Mouse (Mus musculus): ENCODE results near the gene Trcg1. TPM values are rescaled to one million over a fixed set of nuclear protein-coding genes. Genes with fewer than 3 reads are reported as not detected.
A peak's percentile ranks its signal among the peaks of the same experiment; 100 is the strongest.

Gene Trcg1
- polyA plus RNA-seq, 1 experiment from 2014 or later: not detected

DNA sequence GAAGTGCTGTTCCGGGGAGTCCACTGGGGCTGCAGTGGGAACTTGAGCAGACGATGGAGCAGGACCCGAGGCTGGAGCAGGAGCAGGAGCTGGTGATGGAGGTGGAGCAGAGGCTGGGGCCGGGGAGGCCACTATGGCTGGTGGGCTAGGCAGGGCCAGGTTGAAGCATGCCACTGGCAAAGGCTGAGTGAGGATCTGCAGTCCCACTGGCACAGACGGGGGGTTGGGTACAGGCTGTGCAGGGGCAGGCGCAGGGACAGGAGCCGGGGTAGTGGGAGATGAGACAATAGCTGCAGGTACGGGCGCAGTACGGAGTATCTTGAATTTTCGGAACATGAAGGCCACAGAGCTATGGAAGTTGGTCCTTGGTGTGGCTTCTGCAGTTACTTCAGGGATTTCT is 20.5 kb downstream of the Trcg1 start:
- no peak overlapping the region for H3K4me2 ChIP-seq
- H3K4me1 ChIP-seq (replicated peaks): peaks cover 11% of the 10 kb centered on the region
- peaks cover 21% of the 10 kb centered on the region for H3K36me3 ChIP-seq
- 92% methylated on average over 11 of the region's 11 CpGs for WGBS
- H3K4me3 ChIP-seq: no peak overlapping the region
- ATAC-seq (ENCODE audit: low FRiP score): no peak
- H3K9ac ChIP-seq: no peak overlapping the region
- H3K27me3 ChIP-seq: peaks cover 14% of the 10 kb centered on the region; the same call in 1 of the 2 replicates
- H3K27ac ChIP-seq: no peak overlapping the region
- H3K9me3 ChIP-seq: no peaks in the 10 kb centered on the region

DNA sequence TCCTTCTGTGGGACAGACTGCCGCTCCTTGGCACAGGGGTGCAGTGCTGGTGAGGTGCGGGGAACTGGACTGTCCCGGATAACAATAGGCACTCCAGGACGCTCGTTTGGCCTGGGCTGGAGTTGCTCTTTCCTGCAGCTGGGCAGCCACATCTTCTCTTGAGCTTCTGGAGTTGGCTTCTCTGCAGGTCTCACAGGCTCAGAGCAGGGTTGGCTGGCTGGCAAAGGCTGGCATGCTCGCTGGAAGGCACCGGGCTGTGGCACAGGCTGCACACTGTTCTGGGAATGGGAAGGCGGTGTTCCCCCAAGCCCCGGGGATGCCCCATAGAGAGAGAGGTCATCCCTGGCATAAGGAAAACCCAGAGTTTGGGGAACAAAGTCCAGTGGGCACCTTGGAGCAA is 21.3 kb downstream of the Trcg1 start:
- Histone ChIP-seq H3K9me3 (no peaks in the 10 kb centered on the region), H3K27me3 (peaks cover 16% of the 10 kb centered on the region; the same call in 1 of the 2 replicates), H3K4me2 (no peak overlapping the region), H3K4me3 (no peak overlapping the region), H3K9ac (no peak overlapping the region), H3K4me1 (replicated peaks) (peaks cover 18% of the 10 kb centered on the region), H3K27ac (no peak overlapping the region), H3K36me3 (peaks cover 21% of the 10 kb centered on the region)
- no peak for ATAC-seq (ENCODE audit: low FRiP score)
- 94% methylated on average over 9 of the region's 9 CpGs for WGBS

DNA sequence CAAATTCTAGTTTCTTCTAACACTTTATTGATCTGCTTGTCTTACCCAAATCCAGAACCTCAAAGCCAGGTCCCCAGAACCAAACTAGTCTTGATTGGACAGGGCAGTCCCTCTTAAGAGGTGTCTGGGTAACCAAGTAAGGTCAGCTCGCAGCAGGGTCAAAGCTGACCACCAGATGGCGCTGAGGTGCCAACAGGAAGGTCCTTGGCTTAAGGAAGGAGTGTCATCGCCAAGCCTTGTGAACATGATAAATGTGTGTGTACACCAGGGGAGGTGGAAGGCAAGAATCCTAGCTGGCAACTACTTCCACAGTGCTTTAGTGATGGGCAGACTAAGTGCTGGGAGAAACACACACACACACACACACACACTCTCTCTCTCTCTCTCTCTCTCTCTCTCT is 23.4 kb downstream of the Trcg1 start:
- Histone ChIP-seq H3K36me3 (peaks cover 13% of the 10 kb centered on the region), H3K27me3 (peaks cover 35% of the 10 kb centered on the region), H3K4me3 (no peak overlapping the region), H3K27ac (no peak overlapping the region), H3K9ac (no peak overlapping the region), H3K4me1 (replicated peaks) (peaks cover 22% of the 10 kb centered on the region), H3K9me3 (no peaks in the 10 kb centered on the region), H3K4me2 (no peak overlapping the region)
- ATAC-seq (ENCODE audit: low FRiP score): peak; percentile 25; the same call in 1 of the 2 replicates
- 7% methylated on average over 3 of the region's 3 CpGs for WGBS

DNA sequence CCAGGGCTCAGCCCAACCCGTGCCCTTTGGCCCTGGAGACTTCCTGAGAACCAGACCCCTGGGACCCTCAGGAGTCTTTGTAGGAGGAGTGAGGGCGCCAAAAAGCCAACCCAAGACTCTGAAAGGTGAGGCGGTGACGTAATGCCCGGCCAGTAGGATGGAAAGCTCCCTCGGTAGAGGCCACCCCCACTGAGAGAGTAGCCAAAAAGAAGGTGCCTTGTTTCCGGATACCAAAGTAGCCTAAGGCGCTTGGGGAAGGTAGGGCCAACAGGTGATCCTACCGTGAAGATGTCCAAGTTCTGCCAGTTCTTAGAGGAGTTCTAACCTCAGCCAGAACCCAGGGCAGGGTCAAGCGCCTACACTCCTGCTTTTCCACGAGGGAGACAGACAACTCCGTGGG is 24.6 kb downstream of the Trcg1 start:
- Histone ChIP-seq H3K9ac (no peak overlapping the region), H3K4me2 (peak overlapping the region; percentile 93), H3K27ac (no peak overlapping the region), H3K36me3 (peaks cover 13% of the 10 kb centered on the region), H3K9me3 (no peaks in the 10 kb centered on the region), H3K4me1 (replicated peaks) (peaks cover 22% of the 10 kb centered on the region), H3K27me3 (peaks cover 46% of the 10 kb centered on the region), H3K4me3 (peak overlapping the region; percentile 62)
- ATAC-seq (ENCODE audit: low FRiP score): no peak
- WGBS: 29% methylated on average over 12 of the region's 12 CpGs

DNA sequence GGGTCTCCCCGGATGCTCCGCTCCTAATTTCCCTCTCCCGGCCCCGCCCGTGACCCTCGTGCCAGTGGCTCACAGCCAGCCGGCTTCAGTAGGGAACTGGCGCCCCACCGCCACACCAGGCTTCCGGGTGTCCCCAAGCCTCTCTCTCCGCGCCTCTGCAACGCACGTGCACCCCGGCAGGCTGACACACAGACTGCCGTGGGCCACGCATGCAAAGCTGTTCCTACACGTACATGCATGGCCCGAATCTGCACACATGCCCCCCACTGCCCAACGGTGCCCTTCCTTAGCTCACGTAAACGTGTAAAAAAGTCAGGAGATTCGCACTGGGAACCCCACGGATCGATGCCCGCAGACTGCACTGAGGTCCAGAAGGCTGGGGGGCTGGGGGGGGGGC is 25.2 kb downstream of the Trcg1 start:
- Histone ChIP-seq H3K9ac (peak overlapping the region; percentile 78), H3K4me3 (peak overlapping the region; percentile 62), H3K9me3 (no peaks in the 10 kb centered on the region), H3K27me3 (peaks cover 51% of the 10 kb centered on the region), H3K4me2 (peak overlapping the region; percentile 93), H3K36me3 (peaks cover 13% of the 10 kb centered on the region), H3K27ac (no peak overlapping the region), H3K4me1 (replicated peaks) (peaks cover 22% of the 10 kb centered on the region)
- peak; percentile 22; the same call in 1 of the 2 replicates for ATAC-seq (ENCODE audit: low FRiP score)
- WGBS: under 1% methylated on average over 26 of the region's 26 CpGs

DNA sequence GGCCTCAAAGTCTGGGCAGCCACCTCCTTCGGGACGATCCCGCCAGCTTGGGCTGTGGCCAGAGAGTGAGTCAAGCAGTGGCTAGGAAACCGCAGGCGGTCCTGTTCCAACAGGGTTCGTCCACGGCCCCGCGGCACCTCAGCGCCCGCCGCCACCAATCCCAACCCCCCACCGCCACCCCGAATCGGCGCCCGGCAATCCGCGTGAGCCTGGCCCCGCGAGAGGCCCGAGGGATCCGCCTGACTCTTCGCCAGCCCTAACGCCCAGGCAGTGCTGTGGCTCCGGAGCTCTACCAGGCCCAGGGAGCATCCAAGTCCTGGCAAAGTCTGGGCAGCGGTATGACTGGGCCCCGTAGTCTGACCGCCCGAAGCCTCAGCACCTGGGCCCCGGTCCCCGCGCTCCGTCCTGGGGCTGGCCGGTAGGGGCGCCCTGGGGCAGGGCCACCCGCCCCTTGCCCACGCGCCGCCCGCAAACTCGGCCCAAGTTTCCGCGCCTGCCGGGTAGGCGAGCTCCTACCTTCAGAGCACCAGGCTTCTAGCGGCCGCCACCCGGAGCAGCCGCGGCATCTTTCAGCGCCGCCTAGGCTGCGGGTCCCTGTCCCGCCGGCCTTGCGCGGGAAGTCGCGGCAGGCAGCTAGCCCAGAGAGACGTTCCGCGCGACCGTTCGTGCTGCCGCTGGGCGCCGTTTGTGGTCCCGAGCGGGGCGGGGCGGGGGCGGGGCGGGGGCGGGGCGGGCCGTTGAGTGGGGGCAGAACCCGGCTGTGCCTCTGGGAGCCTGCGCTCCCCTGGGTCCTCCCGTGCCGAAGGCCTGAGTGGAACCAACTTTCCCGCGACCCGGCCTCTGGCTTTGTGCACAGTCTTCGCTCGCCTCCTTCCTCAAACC is 25.8 kb downstream of the Trcg1 start, which contains the start of gene 1700017B05Rik:
Gene 1700017B05Rik, minus strand, starts transcription at position 700 of the 882 bp plus-strand sequence.
- peak within 1 kb of the TSS; percentile 62 for H3K4me3 ChIP-seq
- peaks cover 51% of the 10 kb centered on the region for H3K27me3 ChIP-seq
- H3K4me2 ChIP-seq: peak within 1 kb of the TSS; percentile 93
- no peaks in the 10 kb centered on the region for H3K9me3 ChIP-seq
- peak; percentile 70 for ATAC-seq (ENCODE audit: low FRiP score)
- peaks cover 27% of the 10 kb centered on the region for H3K4me1 ChIP-seq (replicated peaks)
- H3K36me3 ChIP-seq: peaks cover 9% of the 10 kb centered on the region
- WGBS: under 1% methylated on average over 86 of the region's 87 CpGs
- peak within 1 kb of the TSS; percentile 78 for H3K9ac ChIP-seq
- H3K27ac ChIP-seq: peak within 1 kb of the TSS; percentile 18; the same call in 1 of the 2 replicates

DNA sequence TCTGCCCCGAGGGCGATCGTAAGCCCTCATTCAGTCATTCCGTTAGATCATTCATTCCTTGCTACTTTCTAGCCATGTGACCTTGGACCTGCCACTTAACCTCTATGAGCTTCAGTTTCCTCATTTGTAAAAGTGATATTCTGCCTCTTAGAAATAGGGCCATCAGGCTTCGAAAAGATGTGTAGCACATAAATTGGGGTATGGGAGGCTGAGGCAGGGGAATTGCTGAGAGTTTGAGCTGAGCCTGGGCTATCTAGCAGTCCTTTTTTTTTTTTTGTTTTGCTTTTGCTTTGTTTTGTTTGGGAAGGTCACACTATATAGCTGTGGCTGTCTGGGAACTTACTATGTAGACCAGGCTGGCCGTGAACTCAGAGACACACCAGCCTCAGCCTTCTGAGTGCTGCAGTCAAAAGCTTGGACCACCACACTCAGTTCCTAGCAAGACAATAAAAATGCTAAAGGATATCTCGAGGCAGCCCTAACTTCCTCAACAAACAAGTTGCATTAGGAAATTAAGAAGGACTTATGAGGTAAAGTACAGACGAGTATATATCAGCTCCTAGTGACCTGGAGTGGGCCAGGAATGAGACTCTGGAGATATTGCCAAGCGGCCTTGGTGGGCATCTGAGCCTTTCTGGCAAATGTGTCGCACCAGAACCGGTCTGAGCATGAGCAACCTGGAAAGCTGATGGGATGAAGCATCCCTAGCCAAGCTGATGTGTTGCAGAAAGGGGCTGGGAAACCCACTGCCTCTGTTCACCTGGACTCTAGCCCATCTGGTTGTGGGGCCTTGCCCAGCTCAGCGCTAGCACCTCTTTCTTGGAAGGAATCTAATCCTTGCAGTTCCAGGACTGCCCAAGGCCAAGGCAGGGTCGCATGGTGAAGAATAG is 26.7 kb downstream of the Trcg1 start:
- H3K27ac ChIP-seq: no peak overlapping the region
- peaks cover 36% of the 10 kb centered on the region for H3K4me1 ChIP-seq (replicated peaks)
- peaks cover 2% of the 10 kb centered on the region; the same call in 1 of the 2 replicates for H3K36me3 ChIP-seq
- no peaks in the 10 kb centered on the region for H3K9me3 ChIP-seq
- ATAC-seq (ENCODE audit: low FRiP score): no peak
- H3K9ac ChIP-seq: peak overlapping the region; percentile 78
- 51% methylated on average over 13 of the region's 13 CpGs for WGBS
- H3K4me2 ChIP-seq: peak overlapping the region; percentile 93
- peaks cover 51% of the 10 kb centered on the region for H3K27me3 ChIP-seq
- peak overlapping the region; percentile 62 for H3K4me3 ChIP-seq

DNA sequence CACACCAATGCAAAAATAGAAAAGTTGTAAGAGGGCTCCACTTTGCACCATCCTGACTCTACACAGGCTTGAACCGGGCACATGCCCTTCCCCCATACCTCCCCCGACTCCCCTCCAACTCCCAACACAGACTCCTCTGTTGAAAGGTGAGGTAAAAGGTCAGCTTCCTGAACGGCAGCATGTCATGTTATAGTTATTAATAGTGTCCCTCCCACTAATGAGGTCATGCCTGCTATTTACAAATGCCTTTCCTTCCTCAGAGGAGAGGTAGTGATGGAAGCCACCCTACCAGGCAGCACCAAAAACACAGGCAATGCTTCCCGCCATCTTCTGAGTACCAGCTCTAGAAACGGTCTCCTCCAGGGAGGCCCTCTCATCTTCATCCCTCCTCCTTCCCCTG is 28.8 kb downstream of the Trcg1 start:
- H3K27ac ChIP-seq: no peak overlapping the region
- H3K9ac ChIP-seq: no peak overlapping the region
- H3K4me2 ChIP-seq: no peak overlapping the region
- 34% methylated on average over 5 of the region's 5 CpGs for WGBS
- H3K4me3 ChIP-seq: no peak overlapping the region
- peaks cover 51% of the 10 kb centered on the region for H3K27me3 ChIP-seq
- ATAC-seq (ENCODE audit: low FRiP score): no peak
- H3K9me3 ChIP-seq: no peaks in the 10 kb centered on the region
- peaks cover 48% of the 10 kb centered on the region for H3K4me1 ChIP-seq (replicated peaks)
- H3K36me3 ChIP-seq: no peaks in the 10 kb centered on the region

DNA sequence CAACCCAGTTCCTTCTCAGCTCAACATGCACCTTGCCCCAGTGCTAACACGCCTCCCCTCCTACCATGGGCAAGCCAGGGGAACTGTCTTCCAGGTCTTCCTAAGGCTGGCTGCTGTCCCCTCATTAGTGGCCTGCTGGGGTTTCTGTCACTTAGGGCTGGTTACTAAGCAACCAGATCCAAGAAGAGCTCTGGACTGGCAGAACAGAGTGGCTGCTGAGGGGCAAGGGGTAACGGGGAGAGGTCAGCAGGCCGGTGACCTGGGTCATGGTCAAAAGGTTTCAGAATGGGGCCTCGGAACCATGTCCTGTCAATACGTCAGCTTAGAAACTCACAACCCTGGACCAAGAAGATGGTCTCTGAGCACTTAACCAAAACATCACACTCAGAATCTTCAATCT is 31.1 kb downstream of the Trcg1 start:
- Histone ChIP-seq H3K27me3 (peaks cover 38% of the 10 kb centered on the region), H3K36me3 (no peaks in the 10 kb centered on the region), H3K9me3 (no peaks in the 10 kb centered on the region), H3K4me2 (no peak overlapping the region), H3K4me1 (replicated peaks) (peaks cover 32% of the 10 kb centered on the region), H3K27ac (no peak overlapping the region), H3K4me3 (no peak overlapping the region), H3K9ac (peak overlapping the region; percentile 8; the same call in 1 of the 2 replicates)
- 13% methylated on average over 5 of the region's 5 CpGs for WGBS
- no peak for ATAC-seq (ENCODE audit: low FRiP score)

DNA sequence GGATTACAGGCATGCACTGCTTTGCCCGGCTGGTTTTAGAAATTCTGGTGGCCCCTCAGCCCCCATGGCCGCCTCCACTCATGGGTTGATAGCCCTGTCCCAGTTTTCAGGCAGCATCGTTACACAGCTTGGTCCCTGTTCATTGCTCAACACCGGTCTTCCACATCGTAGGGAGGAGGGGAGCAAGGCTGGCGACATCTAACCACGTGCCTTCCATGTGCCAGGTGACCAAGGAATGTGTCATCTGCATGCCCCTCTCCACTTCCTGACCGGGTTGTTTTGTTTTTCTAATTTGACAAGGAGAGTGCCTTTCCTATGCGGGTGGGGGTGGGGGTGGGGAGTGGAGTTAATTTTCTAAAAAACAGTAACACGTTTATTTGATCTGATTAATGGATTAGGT is 31.7 kb downstream of the Trcg1 start:
- Histone ChIP-seq H3K4me1 (replicated peaks) (peaks cover 27% of the 10 kb centered on the region), H3K36me3 (no peaks in the 10 kb centered on the region), H3K27ac (no peak overlapping the region), H3K9me3 (no peaks in the 10 kb centered on the region), H3K27me3 (peaks cover 35% of the 10 kb centered on the region), H3K9ac (no peak overlapping the region), H3K4me3 (no peak overlapping the region), H3K4me2 (no peak overlapping the region)
- WGBS: 26% methylated on average over 10 of the region's 10 CpGs
- no peak for ATAC-seq (ENCODE audit: low FRiP score)

DNA sequence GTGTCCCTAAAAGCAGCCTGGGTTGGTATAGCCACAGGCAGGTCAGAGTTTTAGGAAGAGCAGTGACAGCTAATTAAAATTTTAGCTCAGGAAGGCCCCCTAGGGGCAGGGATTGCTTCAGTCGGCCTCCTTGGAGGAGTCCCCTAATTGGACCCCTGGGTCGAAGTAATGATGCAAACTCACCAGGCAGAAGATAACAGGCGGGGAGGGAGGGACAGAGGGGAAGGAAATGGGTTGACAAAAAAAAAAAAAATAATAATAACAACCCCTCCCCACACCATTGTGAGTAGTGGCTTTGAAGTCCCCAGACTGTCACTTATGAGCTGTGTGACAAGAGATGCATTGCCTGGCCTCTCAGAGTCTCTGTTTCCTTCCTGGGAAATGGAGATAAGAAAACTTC is 32.2 kb downstream of the Trcg1 start:
- Histone ChIP-seq H3K36me3 (no peaks in the 10 kb centered on the region), H3K4me3 (no peak overlapping the region), H3K4me2 (no peak overlapping the region), H3K4me1 (replicated peaks) (peaks cover 27% of the 10 kb centered on the region), H3K9me3 (no peaks in the 10 kb centered on the region), H3K27ac (no peak overlapping the region), H3K27me3 (peaks cover 33% of the 10 kb centered on the region), H3K9ac (no peak overlapping the region)
- WGBS: 13% methylated on average over 3 of the region's 3 CpGs
- ATAC-seq (ENCODE audit: low FRiP score): no peak

DNA sequence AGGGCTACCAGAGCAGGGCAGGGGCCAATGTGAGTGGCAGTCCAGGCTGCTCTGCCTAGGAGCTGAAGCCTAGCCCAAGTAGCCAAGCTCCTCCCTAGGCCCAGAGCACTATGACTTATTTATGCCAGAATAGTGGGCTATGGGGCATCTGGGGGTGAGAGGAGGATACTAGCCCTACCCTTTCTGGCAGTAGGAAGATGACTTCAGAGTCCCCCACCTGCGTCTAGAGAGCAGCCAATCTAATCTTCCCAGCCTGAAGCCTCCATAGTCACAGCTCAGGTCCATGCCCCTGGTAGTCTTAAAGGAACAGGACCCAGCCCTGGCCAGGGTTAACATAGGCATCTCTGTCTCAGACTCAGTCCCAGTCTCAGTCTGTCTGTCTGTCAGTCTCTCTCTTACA is 33.0 kb downstream of the Trcg1 start:
- H3K9me3 ChIP-seq: no peaks in the 10 kb centered on the region
- H3K4me3 ChIP-seq: no peak overlapping the region
- no peak overlapping the region for H3K9ac ChIP-seq
- no peak overlapping the region for H3K27ac ChIP-seq
- H3K27me3 ChIP-seq: peaks cover 26% of the 10 kb centered on the region
- 47% methylated on average over 1 of the region's 1 CpGs for WGBS
- no peak for ATAC-seq (ENCODE audit: low FRiP score)
- H3K36me3 ChIP-seq: no peaks in the 10 kb centered on the region
- no peak overlapping the region for H3K4me2 ChIP-seq
- H3K4me1 ChIP-seq (replicated peaks): peaks cover 27% of the 10 kb centered on the region

Measured in hindbrain, embryonic 13.5 days (tissue).